In genomic region chr13:22049737-22050440, GRCm38 (mm10) we compare ENCODE assay signal across 9 mouse cellular contexts. TPM values are rescaled to one million over a fixed set of nuclear protein-coding genes. Genes with fewer than 3 reads are reported as not detected.
DNase-seq lines count a peak whose midpoint lies in the region; ATAC-seq lines count a peak whose summit lies in the region.
"Had no signal": no experiment of that assay in that cellular context is flagged by ENCODE, and none has a peak within 500 bp of the region (broad histone marks: within the 10 kb centered on the region; RNA-seq: fewer than 3 reads in every experiment).

No protein-coding gene starts in this region.

- no peak for DNase-seq in kidney, adult 8-10 months
- peak; percentile 47 for DNase-seq in NIH3T3 (ENCODE audit: low read depth)
- DNase-seq in midbrain, embryonic 14.5 days, result peak; percentile 88
- DNase-seq in thymus, postnatal 0 days (ENCODE audit: low spot score), result peak; percentile 76
- no peak for DNase-seq in urinary bladder, postnatal 25 days (ENCODE audit: low spot score)

- no peaks in the 10 kb centered on the region for H3K9me3 ChIP-seq in kidney, embryonic 16.5 days (ENCODE audit: low read length)
- no peaks in the 10 kb centered on the region for H3K9me3 ChIP-seq in forebrain, embryonic 13.5 days (replicated peaks)
- no peaks in the 10 kb centered on the region for H3K9me3 ChIP-seq in limb, embryonic 13.5 days
- H3K9me3 ChIP-seq in midbrain, embryonic 14.5 days (ENCODE audit: control insufficient read depth, low read length), result no peaks in the 10 kb centered on the region

- H3K36me3 ChIP-seq in kidney, embryonic 16.5 days (ENCODE audit: insufficient read depth, low read length), result no peaks in the 10 kb centered on the region
- no peaks in the 10 kb centered on the region for H3K36me3 ChIP-seq in forebrain, embryonic 13.5 days (ENCODE audit: poor library complexity, severe bottlenecking)
- H3K36me3 ChIP-seq in limb, embryonic 13.5 days, result no peaks in the 10 kb centered on the region
- no peaks in the 10 kb centered on the region for H3K36me3 ChIP-seq in midbrain, embryonic 14.5 days (ENCODE audit: control insufficient read depth, insufficient read depth, low read length)

- H3K4me3 ChIP-seq in kidney, embryonic 16.5 days (ENCODE audit: low read length), result peak overlapping the region; percentile 60
- H3K4me3 ChIP-seq in forebrain, embryonic 13.5 days, result peak overlapping the region; percentile 52
- H3K4me3 ChIP-seq in limb, embryonic 13.5 days, result peak overlapping the region; percentile 52
- H3K4me3 ChIP-seq in midbrain, embryonic 14.5 days (replicated peaks; ENCODE audit: low read depth, low read length), result peak overlapping the region; percentile 49

- peak overlapping the region; percentile 93 for H3K27ac ChIP-seq in kidney, embryonic 16.5 days (ENCODE audit: low read length)
- peak overlapping the region; percentile 84 for H3K27ac ChIP-seq in forebrain, embryonic 13.5 days
- peak overlapping the region; percentile 75 for H3K27ac ChIP-seq in limb, embryonic 13.5 days
- peak overlapping the region; percentile 86 for H3K27ac ChIP-seq in midbrain, embryonic 14.5 days (replicated peaks; ENCODE audit: low read depth, low read length)

- peak overlapping the region; percentile 84 for H3K4me2 ChIP-seq in kidney, embryonic 16.5 days (replicated peaks; ENCODE audit: low read depth, low read length)
- H3K4me2 ChIP-seq in forebrain, embryonic 13.5 days, result peak overlapping the region; percentile 64
- peak overlapping the region; percentile 64 for H3K4me2 ChIP-seq in limb, embryonic 13.5 days (replicated peaks)
- peak overlapping the region; percentile 63 for H3K4me2 ChIP-seq in midbrain, embryonic 14.5 days (ENCODE audit: low read length)

- ATAC-seq in kidney, embryonic 16.5 days (ENCODE audit: low FRiP score, low TSS enrichment), result peak; percentile 16; the same call in 1 of the 2 replicates
- peak; percentile 37 for ATAC-seq in forebrain, embryonic 13.5 days
- peak; percentile 37 for ATAC-seq in limb, embryonic 13.5 days (ENCODE audit: low FRiP score, low read depth)
- ATAC-seq in midbrain, embryonic 14.5 days (ENCODE audit: low FRiP score, low TSS enrichment), result peak; percentile 38; the same call in 1 of the 2 replicates

- peak overlapping the region; percentile 78 for H3K9ac ChIP-seq in kidney, embryonic 16.5 days (replicated peaks; ENCODE audit: low read length)
- H3K9ac ChIP-seq in forebrain, embryonic 13.5 days, result peak overlapping the region; percentile 56; the same call in 1 of the 2 replicates
- H3K9ac ChIP-seq in limb, embryonic 13.5 days, result peak overlapping the region; percentile 45
- peak overlapping the region; percentile 60; the same call in 1 of the 2 replicates for H3K9ac ChIP-seq in midbrain, embryonic 14.5 days (replicated peaks; ENCODE audit: low read length)

- H3K27me3 ChIP-seq in kidney, embryonic 16.5 days (ENCODE audit: insufficient read depth, low read length), result no peaks in the 10 kb centered on the region
- H3K27me3 ChIP-seq in forebrain, embryonic 13.5 days, result no peaks in the 10 kb centered on the region
- H3K27me3 ChIP-seq in limb, embryonic 13.5 days, result no peaks in the 10 kb centered on the region
- H3K27me3 ChIP-seq in midbrain, embryonic 14.5 days (ENCODE audit: control insufficient read depth, insufficient read depth, low read length), result no peaks in the 10 kb centered on the region

- 1% methylated on average over 14 of the region's 14 CpGs for WGBS in kidney, embryonic 16.5 days
- WGBS in forebrain, embryonic 13.5 days, result 2% methylated on average over 14 of the region's 14 CpGs
- WGBS in limb, embryonic 13.5 days, result 1% methylated on average over 14 of the region's 14 CpGs
- under 1% methylated on average over 14 of the region's 14 CpGs for WGBS in midbrain, embryonic 14.5 days

- 0 out of 2 replicates have a peak, but pooled peaks cover 3% of the 10 kb centered on the region for H3K4me1 ChIP-seq in kidney, embryonic 16.5 days (ENCODE audit: insufficient read depth, low read length)
- H3K4me1 ChIP-seq in forebrain, embryonic 13.5 days, result 0 out of 2 replicates have a peak, but pooled peaks cover 4% of the 10 kb centered on the region
- H3K4me1 ChIP-seq in limb, embryonic 13.5 days, result peaks cover 4% of the 10 kb centered on the region; the same call in 1 of the 2 replicates
- peaks cover 4% of the 10 kb centered on the region; the same call in 1 of the 2 replicates for H3K4me1 ChIP-seq in midbrain, embryonic 14.5 days (ENCODE audit: control insufficient read depth, insufficient read depth, low read length)

RNA-seq across cellular contexts. Expression of gene Hist1h2bj, which starts 6.9 kb away (rescaled TPM):
- 20.2 and 21.5 TPM in 2 replicates for polyA plus RNA-seq in kidney, embryonic 16.5 days (2015; fragmentation: Nextera tagmentation; extraction: Ambion mirVana)
- polyA plus RNA-seq in forebrain, embryonic 13.5 days (2015; fragmentation: Nextera tagmentation; extraction: Ambion mirVana), result 13.3 and 13.9 TPM in 2 replicates
- 17.9 TPM in 2 replicates for polyA plus RNA-seq in limb, embryonic 13.5 days (2015; fragmentation: Nextera tagmentation; extraction: Ambion mirVana)
- 4.1 and 7.9 TPM in 2 replicates for polyA plus RNA-seq in midbrain, embryonic 14.5 days (2014; fragmentation: Nextera tagmentation; extraction: Ambion mirVana)
- polyA plus RNA-seq in thymus, postnatal 0 days (2015; fragmentation: Nextera tagmentation; extraction: Ambion mirVana), result 74.2 and 89.3 TPM in 2 replicates

RNA-seq across cellular contexts. Expression of gene Hist1h2ag, which starts 7.1 kb away (rescaled TPM):
- polyA plus RNA-seq in kidney, embryonic 16.5 days (2015; fragmentation: Nextera tagmentation; extraction: Ambion mirVana), result 49.8 and 53.1 TPM in 2 replicates
- 60.3 and 62.0 TPM in 2 replicates for polyA plus RNA-seq in forebrain, embryonic 13.5 days (2015; fragmentation: Nextera tagmentation; extraction: Ambion mirVana)
- polyA plus RNA-seq in limb, embryonic 13.5 days (2015; fragmentation: Nextera tagmentation; extraction: Ambion mirVana), result 75.9 and 76.5 TPM in 2 replicates
- polyA plus RNA-seq in midbrain, embryonic 14.5 days (2014; fragmentation: Nextera tagmentation; extraction: Ambion mirVana), result 9.4 and 11.7 TPM in 2 replicates
- polyA plus RNA-seq in thymus, postnatal 0 days (2015; fragmentation: Nextera tagmentation; extraction: Ambion mirVana), result 178 and 206 TPM in 2 replicates

RNA-seq across cellular contexts. Expression of gene Hist1h4i, which starts 8.7 kb away (rescaled TPM):
- polyA plus RNA-seq in kidney, embryonic 16.5 days (2015; fragmentation: Nextera tagmentation; extraction: Ambion mirVana), result 29.5 and 30.5 TPM in 2 replicates
- 42.8 and 45.2 TPM in 2 replicates for polyA plus RNA-seq in forebrain, embryonic 13.5 days (2015; fragmentation: Nextera tagmentation; extraction: Ambion mirVana)
- polyA plus RNA-seq in limb, embryonic 13.5 days (2015; fragmentation: Nextera tagmentation; extraction: Ambion mirVana), result 25.3 and 27.8 TPM in 2 replicates
- polyA plus RNA-seq in midbrain, embryonic 14.5 days (2014; fragmentation: Nextera tagmentation; extraction: Ambion mirVana), result 6.6 and 6.8 TPM in 2 replicates
- 37.1 and 39.2 TPM in 2 replicates for polyA plus RNA-seq in thymus, postnatal 0 days (2015; fragmentation: Nextera tagmentation; extraction: Ambion mirVana)

RNA-seq across cellular contexts. Expression of gene Hist1h2bk, which starts 14.2 kb away (rescaled TPM):
- polyA plus RNA-seq in kidney, embryonic 16.5 days (2015; fragmentation: Nextera tagmentation; extraction: Ambion mirVana), result 3.8 and 8.2 TPM in 2 replicates
- 7.5 and 10.3 TPM in 2 replicates for polyA plus RNA-seq in forebrain, embryonic 13.5 days (2015; fragmentation: Nextera tagmentation; extraction: Ambion mirVana)
- polyA plus RNA-seq in limb, embryonic 13.5 days (2015; fragmentation: Nextera tagmentation; extraction: Ambion mirVana), result 14.4 and 16.2 TPM in 2 replicates
- polyA plus RNA-seq in midbrain, embryonic 14.5 days (2014; fragmentation: Nextera tagmentation; extraction: Ambion mirVana), result 0.86 and 1.1 TPM in 2 replicates
- 25.8 and 33.9 TPM in 2 replicates for polyA plus RNA-seq in thymus, postnatal 0 days (2015; fragmentation: Nextera tagmentation; extraction: Ambion mirVana)

RNA-seq across cellular contexts. Expression of gene Hist1h2ah, which starts 14.5 kb away (rescaled TPM):
- polyA plus RNA-seq in kidney, embryonic 16.5 days (2015; fragmentation: Nextera tagmentation; extraction: Ambion mirVana), result 7.8 and 9.2 TPM in 2 replicates
- 2.8 and 10.7 TPM in 2 replicates for polyA plus RNA-seq in forebrain, embryonic 13.5 days (2015; fragmentation: Nextera tagmentation; extraction: Ambion mirVana)
- 8.8 and 11.8 TPM in 2 replicates for polyA plus RNA-seq in limb, embryonic 13.5 days (2015; fragmentation: Nextera tagmentation; extraction: Ambion mirVana)
- polyA plus RNA-seq in midbrain, embryonic 14.5 days (2014; fragmentation: Nextera tagmentation; extraction: Ambion mirVana), result not detected in 2 replicates
- 49.6 and 71.7 TPM in 2 replicates for polyA plus RNA-seq in thymus, postnatal 0 days (2015; fragmentation: Nextera tagmentation; extraction: Ambion mirVana)
- polyA plus RNA-seq: frontal cortex, adult 2 months had no signal

Comparison
In these comparisons a context has a peak if more than half of its experiments do, and no peak if none do; other contexts are left out.
1. DNase-seq: peak in NIH3T3 (single experiment), midbrain, embryonic 14.5 days (single experiment) and thymus, postnatal 0 days (single experiment); none in kidney, adult 8-10 months (0 of 2) and urinary bladder, postnatal 25 days (single experiment).
2. Peak in every context shown above with its lines, with median percentiles within 50 percentile points of each other: ATAC-seq, H3K27ac ChIP-seq, H3K4me2 ChIP-seq, H3K4me3 ChIP-seq and H3K9ac ChIP-seq.